Mouse (Mus musculus) kidney, adult 10 weeks (tissue): Measurements from ENCODE around the gene Gm4858. TPM values are rescaled to one million over a fixed set of nuclear protein-coding genes. Genes with fewer than 3 reads are reported as not detected.

ENCODE experiments used
- polyA plus RNA-seq: library from polyadenylated mRNA; stranded (reverse); fragments of 350-450 nt; fragmentation: Illumina TruSeq; extraction: RNeasy Lipid Tissue Mini Kit (QIAGEN cat#74804); gene quantifications from one replicate; pipeline ENCODE4 v1.2.3, GENCODE M21; 2014; ENCODE audit warnings: low read depth, low replicate concordance

Gene Gm4858
- not detected for polyA plus RNA-seq

DNA sequence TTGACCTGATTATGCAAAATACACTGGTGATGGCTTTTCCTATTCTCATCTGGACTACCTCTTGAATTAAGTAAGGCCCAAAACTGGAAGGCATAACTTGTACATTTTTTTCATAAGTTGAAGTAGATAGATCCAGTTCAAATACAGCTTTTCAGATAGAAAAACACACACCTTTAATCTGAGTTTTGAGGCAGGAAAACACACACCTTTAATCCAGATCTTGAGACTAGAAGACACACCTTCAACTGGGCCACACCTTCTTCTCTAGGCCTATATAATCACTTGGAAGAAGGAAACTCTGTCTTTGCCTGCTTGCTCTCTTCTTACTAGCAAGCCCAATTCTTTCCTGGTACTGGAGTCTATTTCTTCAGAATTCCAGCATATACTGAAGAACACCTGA is at the start of gene Gm4858:
Gene Gm4858, plus strand, starts transcription at position 301 of the 400 bp plus-strand sequence.

DNA sequence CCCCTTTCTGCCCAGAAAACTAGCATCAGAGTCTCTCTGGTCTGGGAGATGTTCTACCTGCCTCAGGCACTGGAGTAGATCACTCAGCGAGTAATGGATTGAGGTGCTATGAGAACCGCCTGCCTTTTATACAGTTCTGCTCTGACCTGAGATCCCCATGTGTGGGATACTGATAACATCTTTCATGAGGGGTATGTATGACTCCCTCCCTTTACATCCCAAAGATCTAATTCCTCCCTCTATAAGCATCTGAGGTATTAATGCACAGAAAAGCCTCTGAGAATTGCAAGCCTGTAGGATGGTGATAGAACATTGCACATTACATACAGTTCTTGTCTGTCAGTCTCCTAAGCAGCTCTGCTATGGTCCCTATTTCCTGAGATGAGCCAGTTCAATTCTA is 49.7 kb upstream of the Gm4858 start, which contains the start of gene Lce1m:
Gene Lce1m, minus strand, starts transcription at position 101 of the 400 bp plus-strand sequence.

Other genes starting within 250 kb of the Gm4858 start
- gene Kprp, start 241.6 kb upstream of the Gm4858 start, polyA plus RNA-seq = not detected
- gene Lce1l, start 217.5 kb upstream of the Gm4858 start, polyA plus RNA-seq = not detected
- gene 2310050C09Rik, start 198.6 kb upstream of the Gm4858 start, polyA plus RNA-seq = not detected
- not detected for gene Lce3a, start 142.6 kb upstream of the Gm4858 start, polyA plus RNA-seq
- gene Lce3b, start 135.8 kb upstream of the Gm4858 start, polyA plus RNA-seq = not detected
- gene Lce3c, start 124.3 kb upstream of the Gm4858 start, polyA plus RNA-seq = not detected
- gene Lce3d, start 111.4 kb upstream of the Gm4858 start, polyA plus RNA-seq = not detected
- not detected for gene Lce3e, start 101.8 kb upstream of the Gm4858 start, polyA plus RNA-seq
- not detected for gene Lce3f, start 76.6 kb upstream of the Gm4858 start, polyA plus RNA-seq
- not detected for gene Crct1, start 53.1 kb upstream of the Gm4858 start, polyA plus RNA-seq
- not detected for gene Lce1m, start 49.8 kb upstream of the Gm4858 start, polyA plus RNA-seq
- not detected for gene Crnn, start 76.0 kb downstream of the Gm4858 start, polyA plus RNA-seq
- gene Flg2, start 128.5 kb downstream of the Gm4858 start, polyA plus RNA-seq = not detected
- gene Flg, start 204.7 kb downstream of the Gm4858 start, polyA plus RNA-seq = not detected